ENCODE assay signal across 23 mouse cellular contexts in the genomic region with DNA sequence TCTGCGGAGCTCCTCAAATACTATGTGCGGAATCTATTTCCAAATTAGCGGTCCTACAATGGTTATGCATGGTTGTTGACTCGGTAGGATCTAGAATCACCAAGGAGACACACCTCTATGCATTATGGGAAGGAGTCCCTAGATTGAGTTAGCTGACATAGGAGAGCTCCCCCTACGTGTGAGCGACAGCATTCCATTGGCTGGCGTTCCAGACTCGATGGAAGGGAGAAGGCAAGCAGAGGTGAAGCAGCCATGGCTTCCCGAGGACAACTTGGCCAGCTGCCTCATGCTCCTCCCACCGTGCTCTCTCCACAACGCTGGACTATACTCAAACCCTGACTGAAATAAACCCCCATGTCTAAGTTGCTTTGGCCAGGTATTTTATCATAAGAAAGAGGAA.
"Had no signal": no experiment of that assay in that cellular context is flagged by ENCODE, and none has a peak within 500 bp of the region (broad histone marks: within the 10 kb centered on the region; RNA-seq: fewer than 3 reads in every experiment).

No protein-coding gene starts in this region.

- H3K9me3 ChIP-seq: limb, embryonic 10.5 days; limb, embryonic 13.5 days; liver, embryonic 12.5 days; liver, embryonic 15.5 days; lung, embryonic 15.5 days; midbrain, embryonic 15.5 days; neural tube, embryonic 12.5 days; neural tube, embryonic 15.5 days had no signal

- H3K27me3 ChIP-seq: liver, embryonic 12.5 days; liver, embryonic 15.5 days; lung, embryonic 15.5 days; midbrain, embryonic 15.5 days; neural tube, embryonic 12.5 days; neural tube, embryonic 15.5 days had no signal

- H3K27ac ChIP-seq: limb, embryonic 10.5 days; limb, embryonic 13.5 days; liver, embryonic 12.5 days; liver, embryonic 15.5 days; lung, embryonic 15.5 days; midbrain, embryonic 15.5 days; neural tube, embryonic 12.5 days; neural tube, embryonic 15.5 days; stomach, postnatal 0 days had no signal

- ATAC-seq: liver, embryonic 12.5 days; midbrain, embryonic 15.5 days had no signal

- H3K4me1 ChIP-seq: limb, embryonic 10.5 days; limb, embryonic 13.5 days; liver, embryonic 12.5 days; liver, embryonic 15.5 days; lung, embryonic 15.5 days; midbrain, embryonic 15.5 days; neural tube, embryonic 12.5 days; neural tube, embryonic 15.5 days had no signal

- H3K4me2 ChIP-seq: limb, embryonic 13.5 days; liver, embryonic 12.5 days; liver, embryonic 15.5 days; lung, embryonic 15.5 days; midbrain, embryonic 11.5 days; midbrain, embryonic 15.5 days; neural tube, embryonic 12.5 days; neural tube, embryonic 15.5 days had no signal

- H3K4me3 ChIP-seq: limb, embryonic 10.5 days; limb, embryonic 13.5 days; liver, embryonic 12.5 days; liver, embryonic 15.5 days; lung, embryonic 15.5 days; midbrain, embryonic 15.5 days; neural tube, embryonic 12.5 days; neural tube, embryonic 15.5 days had no signal

- H3K9ac ChIP-seq: limb, embryonic 13.5 days; liver, embryonic 12.5 days; liver, embryonic 15.5 days; lung, embryonic 15.5 days; midbrain, embryonic 15.5 days; neural tube, embryonic 12.5 days; neural tube, embryonic 15.5 days had no signal

- H3K36me3 ChIP-seq: limb, embryonic 10.5 days; limb, embryonic 13.5 days; liver, embryonic 12.5 days; liver, embryonic 15.5 days; lung, embryonic 15.5 days; midbrain, embryonic 15.5 days; neural tube, embryonic 12.5 days; neural tube, embryonic 15.5 days had no signal

- DNase-seq: kidney, adult 11 months; kidney, adult 8-10 months; kidney, postnatal 14 days; kidney, postnatal 4 days; liver; lung, adult 18-20 months; lung, postnatal 14 days; lung, postnatal 4 days; right cerebral cortex, adult 18-20 months; right cerebral cortex, postnatal 14 days; right cerebral cortex, postnatal 4 days; thymus, adult 2 months; thymus, postnatal 25 days had no signal
